Mouse (Mus musculus) erythroblast, adult 5-6 weeks (primary cell): ENCODE measurements around the gene Pick1. TPM values are rescaled to one million over a fixed set of nuclear protein-coding genes. Genes with fewer than 3 reads are reported as not detected.

ENCODE experiments used
- ATAC-seq: replicated peaks from 2 replicates; pipeline ENCODE4 v1.8.0; 2016; ENCODE audit warnings: moderate number of reproducible peaks, mild to moderate bottlenecking, moderate TSS enrichment, inconsistent platforms; ENCODE audit not compliant: poor library complexity, low FRiP score, severe bottlenecking
- total RNA-seq, 2 experiments: library from RNA; stranded (forward) in 1 of 2; stranded (reverse) in 1 of 2; fragments of 150-400 nt in 1 of 2; fragments of 200-764, 138-1000 nt in 1 of 2; gene quantifications; 2 replicates each; pipeline versions ENCODE4 v1.2.3 to v1.2.4; 2015 to 2017; ENCODE audit warnings: low replicate concordance in 2 of 2

Pick1 gene
- total RNA-seq, 2 experiments from 2014 or later: 1.3 TPM

- ATAC-seq: no peak
Observed at GRCm38 (mm10) chr15:79262786-79263309, 33.9 kb downstream of the Pick1 start.

GRCm38 (mm10) chr15:79263726-79264125 lies 34.8 kb downstream of the Pick1 start:
- ATAC-seq: no peak

GRCm38 (mm10) chr15:79265384-79265783 lies 36.4 kb downstream of the Pick1 start:
- ATAC-seq: no peak

DNA sequence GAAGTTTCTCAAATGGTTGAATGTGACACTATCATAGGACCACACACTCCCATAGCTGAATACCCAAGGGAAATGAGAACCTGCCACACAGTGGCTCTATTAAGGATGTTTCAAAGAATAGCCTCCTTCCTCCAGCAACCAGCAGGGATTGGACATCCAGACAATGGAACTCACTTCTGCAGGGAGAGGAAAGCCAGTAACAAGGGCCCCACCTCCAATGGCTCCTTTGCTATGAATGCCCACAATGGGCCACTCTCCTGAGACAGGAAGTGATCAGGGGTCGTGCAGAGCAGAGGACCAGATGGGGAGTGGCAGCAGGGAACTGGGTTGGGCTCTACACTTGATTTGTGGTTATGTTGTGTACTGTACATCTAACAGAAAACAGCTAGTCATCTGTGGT lies 39.5 kb downstream of the Pick1 start:
- no peak for ATAC-seq

GRCm38 (mm10) chr15:79270317-79271123 lies 41.5 kb downstream of the Pick1 start:
- ATAC-seq: no peak

DNA sequence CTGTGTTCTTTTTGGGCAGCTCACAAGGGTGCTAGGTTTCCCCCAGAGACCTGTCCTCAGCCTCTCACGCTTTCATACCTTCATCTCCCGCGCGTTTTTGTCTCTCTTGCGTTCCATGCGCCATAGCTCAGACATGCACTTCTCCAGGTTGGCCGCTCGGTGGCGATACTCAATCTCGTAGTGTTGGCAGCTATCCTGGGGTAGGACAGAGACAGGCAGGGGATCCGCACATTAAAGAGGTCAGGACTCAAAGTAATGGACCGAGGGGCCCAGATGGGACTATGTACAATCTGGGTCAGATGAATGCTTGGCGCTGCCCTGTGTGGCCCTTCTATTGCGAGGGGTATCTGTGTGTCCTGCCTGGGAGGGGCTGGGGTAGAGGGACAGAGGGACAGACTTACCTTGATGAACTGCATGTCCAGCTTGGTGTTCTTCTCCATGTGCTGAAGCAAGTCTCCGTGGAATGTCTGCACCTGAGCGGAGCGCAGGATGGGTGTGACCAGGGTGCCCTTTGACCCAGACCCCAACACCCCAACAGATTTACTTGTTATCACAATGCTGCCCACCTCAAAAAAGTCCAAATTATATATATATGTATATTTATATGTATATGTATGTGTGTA lies 42.3 kb downstream of the Pick1 start:
- no peak for ATAC-seq

DNA sequence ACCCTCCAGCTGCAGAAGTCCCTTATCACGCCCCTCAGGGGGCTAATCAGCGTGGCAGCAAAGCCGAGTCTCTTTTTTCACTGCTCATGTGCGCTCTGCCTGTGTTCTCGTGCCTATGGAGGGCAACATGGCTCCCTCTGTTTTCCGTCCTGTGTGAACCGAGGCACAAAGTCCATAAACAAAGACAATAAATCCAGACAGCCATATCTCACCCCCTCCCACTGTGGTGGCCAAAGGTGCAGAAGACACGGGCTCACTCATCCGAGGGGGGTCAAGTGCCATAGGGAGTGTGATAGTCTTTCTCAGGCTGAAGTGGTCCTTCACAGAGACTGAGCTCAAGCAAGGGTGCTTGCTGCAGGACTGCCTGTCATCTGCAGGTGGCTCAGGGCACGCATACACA lies 44.0 kb downstream of the Pick1 start:
- no peak for ATAC-seq

DNA sequence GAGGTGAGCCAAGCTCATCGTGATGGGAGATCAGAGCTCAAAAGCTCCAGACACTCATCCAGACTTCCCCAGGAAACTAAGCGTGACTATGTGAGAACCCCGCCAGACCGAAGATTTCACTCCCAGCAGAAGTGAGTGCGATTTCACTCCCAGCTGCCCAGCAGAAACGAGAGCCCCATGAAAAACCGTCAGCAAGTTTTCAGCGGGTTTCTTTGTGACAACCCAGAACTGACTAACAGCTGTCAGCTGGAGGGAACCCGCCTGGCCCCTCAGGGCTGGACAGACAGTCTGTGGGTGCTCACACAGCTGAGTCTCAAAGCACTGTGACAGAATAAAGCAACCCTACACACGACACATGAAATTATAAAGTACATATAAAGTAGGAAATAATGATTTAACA lies 48.8 kb downstream of the Pick1 start:
- no peak for ATAC-seq

GRCm38 (mm10) chr15:79280209-79280608 lies 51.2 kb downstream of the Pick1 start:
- ATAC-seq: no peak

DNA sequence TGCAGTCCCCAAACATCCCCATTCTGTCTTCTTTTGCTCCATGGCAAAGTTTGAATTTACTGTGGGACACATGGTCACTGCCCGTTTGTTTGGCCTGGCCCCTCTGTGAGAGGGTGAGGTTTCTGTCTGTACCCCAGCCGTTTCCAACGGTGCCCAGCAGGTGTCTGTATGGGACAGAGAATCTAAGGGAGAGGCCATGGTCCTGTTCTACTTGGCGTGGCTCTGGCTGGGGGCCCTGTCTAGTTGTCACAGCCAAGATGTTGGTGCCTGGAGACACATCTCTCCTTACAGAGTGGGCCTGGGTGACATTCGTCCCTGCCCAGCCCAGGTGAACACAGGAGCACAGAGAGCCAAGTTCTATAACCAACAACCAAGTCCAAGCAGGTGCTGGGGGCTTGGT lies 51.9 kb downstream of the Pick1 start:
- ATAC-seq: no peak

GRCm38 (mm10) chr15:79281389-79281788 lies 52.4 kb downstream of the Pick1 start:
- ATAC-seq: no peak

DNA sequence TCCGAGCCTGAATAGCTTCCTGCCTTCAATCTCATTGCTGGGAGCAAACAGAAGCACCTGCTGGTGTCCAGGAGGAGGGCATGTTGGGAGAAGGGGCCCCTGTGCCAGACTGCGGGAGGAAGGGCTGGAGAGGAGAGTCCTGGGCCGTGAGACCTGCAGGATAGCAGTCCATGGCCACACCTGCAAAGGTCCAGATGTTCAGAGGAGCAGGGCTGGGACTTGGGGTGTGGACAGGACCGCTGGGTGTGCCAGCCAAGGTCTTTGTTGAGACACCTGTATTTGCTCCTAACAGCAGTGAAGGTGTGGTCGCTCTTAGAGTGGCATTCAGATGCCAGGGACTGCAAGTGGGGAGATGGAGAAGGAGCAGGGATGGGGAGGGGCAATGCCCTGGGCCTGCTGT lies 53.5 kb downstream of the Pick1 start:
- ATAC-seq: no peak

DNA sequence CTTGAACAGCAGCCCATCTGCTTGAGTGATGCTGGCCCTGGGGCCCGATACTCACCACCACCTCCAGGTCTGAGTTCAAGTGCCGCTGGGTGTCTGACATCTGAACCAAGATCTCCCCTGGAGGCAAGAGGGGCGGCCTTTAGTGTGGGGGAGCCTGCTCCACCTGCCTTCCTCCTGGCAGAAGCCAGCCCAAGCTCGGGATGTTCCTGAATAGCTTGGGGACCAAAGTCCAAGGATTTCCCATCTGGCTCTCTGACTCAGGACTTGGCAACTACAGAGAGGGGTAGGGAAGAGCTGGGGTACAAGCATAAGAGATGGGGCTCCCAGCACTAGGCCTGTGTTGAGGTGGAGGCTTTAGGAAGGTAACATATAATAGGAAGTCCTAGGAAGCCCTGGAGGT lies 54.4 kb downstream of the Pick1 start:
- no peak for ATAC-seq

- ATAC-seq: no peak
Observed at GRCm38 (mm10) chr15:79285399-79285798, 56.4 kb downstream of the Pick1 start, which contains the start of gene Baiap2l2. TSS of gene Baiap2l2 (minus strand) at chr15:79285537.

DNA sequence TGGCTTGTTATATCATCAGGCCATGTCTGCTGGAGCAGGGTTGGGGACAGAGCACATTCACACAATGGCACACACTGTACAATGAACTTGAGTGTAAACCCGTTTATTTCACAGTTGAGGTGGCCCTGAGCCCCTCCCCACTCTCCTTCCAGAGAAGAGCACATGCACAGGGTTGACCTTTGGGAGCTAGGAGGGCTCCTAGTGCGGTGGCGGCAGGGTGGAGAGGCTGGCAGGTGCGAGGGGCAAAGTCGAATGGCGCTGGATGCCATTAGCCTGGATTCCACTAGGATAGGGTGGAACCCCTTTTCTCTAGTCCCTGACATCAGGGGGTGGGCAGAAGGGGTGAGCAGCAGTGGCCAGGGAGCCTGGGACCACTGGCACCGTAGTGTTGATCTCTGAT lies 57.2 kb downstream of the Pick1 start:
- ATAC-seq: no peak

DNA sequence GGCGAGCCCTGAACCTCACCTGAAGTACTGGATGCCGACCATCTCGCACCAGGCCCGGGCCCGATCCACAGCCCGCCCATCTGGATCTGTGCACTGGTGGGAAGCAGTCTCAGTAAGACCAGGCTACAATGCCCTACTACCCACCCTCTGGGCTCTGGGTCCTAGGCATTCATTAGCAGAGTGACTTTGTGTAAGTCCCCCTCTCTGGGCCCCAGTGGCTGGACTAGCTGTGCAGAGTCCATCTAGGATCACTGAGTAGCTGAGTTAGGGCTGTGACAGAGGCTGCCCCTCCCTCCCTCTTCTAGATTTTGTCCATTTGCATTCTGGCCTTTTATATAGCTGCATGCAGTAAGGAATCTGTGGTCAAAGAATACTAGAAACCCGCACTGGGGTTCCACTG lies 58.1 kb downstream of the Pick1 start:
- no peak for ATAC-seq

- no peak for ATAC-seq
Observed at GRCm38 (mm10) chr15:79288387-79288786, 59.4 kb downstream of the Pick1 start.

- ATAC-seq: no peak
Observed at GRCm38 (mm10) chr15:79289441-79289840, 60.5 kb downstream of the Pick1 start.

DNA sequence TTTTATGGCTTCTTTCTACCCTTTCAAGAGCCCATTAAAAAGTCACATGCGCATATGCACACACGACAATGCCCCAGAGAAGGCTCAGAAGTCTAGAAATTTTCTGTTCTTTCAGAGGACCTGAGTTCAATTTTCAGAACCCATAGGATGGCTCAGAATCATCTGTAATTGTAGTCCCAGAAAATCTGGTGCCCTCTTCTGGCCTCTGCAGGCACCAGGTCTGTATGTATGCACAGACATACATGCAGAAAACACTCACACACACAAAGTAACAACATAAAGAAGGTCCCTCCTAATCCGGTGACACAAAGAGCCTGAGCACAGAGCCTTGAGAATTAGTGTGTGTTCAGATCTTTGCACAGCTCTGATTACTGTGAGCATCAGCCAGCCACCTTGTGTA lies 61.4 kb downstream of the Pick1 start:
- no peak for ATAC-seq

GRCm38 (mm10) chr15:79292779-79293178 lies 63.8 kb downstream of the Pick1 start:
- ATAC-seq: no peak

GRCm38 (mm10) chr15:79298553-79298952 lies 69.6 kb downstream of the Pick1 start:
- no peak for ATAC-seq
